Mouse (Mus musculus) right cerebral cortex, postnatal 36 days (tissue): ENCODE results near the gene Grm4.

Source experiments
- DNase-seq, 2 experiments: peaks; one replicate each; pipeline ENCODE4 v3.0.0; 2022; ENCODE audit warnings: low spot score in 2 of 2, mixed read lengths in 1 of 2

The Grm4 gene

DNA sequence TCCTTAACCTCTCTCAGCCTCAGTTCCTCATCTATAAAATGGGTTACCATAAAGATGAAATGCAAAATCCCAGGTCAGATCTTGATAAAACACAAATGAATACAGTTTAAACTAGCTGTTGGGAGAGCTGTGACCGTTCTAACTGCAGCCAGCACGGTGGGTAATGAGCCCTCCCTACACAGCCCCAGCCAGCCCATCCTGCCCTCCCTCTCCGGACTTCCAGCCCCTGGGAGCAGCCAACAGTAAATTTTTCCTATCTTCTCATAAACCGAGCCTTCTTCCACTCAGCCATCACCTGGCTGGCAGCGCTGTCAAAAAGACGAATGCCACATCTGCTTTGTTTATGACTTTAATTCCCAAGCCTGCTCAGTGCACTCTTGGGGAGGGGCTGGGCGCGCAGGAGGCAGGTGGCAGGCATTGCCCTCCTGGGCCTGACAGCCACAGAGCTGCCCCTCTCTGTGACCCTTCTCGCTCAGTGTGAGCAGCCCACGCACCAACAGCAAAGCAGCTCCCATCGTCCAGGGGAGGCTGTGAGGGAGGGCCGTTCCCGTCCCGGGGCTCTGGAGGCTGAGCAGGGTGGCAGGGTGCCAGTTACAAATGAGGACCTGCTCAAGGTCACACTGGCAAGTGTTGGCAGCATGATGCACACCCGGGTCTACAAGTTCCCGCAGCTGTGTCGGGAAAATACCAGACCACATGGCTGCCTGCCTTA is 75.7 kb downstream of the Grm4 start:
- DNase-seq, result no peak

- DNase-seq, result no peak
Measured at GRCm38 (mm10) chr17:27442538-27443113, 78.6 kb downstream of the Grm4 start.

DNA sequence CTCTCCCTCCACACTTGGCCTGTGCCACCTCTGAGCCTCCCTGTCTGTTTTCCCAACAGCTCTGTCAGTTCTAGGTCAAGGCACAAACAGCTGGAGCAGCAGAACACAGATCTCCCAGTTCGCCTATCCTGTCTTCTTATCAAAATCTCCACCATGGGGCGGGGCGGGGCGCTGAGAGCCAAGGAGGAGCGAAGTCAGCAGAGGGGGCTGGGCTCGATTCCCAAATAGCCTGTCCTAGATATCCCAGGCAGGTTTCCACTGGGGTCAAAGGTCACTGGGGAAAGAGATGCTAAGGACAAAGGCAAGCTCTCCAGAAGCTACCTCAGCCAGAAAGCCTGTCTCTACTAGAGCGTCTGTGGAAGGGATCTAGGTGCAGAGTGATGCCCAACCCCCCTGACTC is 79.4 kb downstream of the Grm4 start:
- DNase-seq, result no peak

DNA sequence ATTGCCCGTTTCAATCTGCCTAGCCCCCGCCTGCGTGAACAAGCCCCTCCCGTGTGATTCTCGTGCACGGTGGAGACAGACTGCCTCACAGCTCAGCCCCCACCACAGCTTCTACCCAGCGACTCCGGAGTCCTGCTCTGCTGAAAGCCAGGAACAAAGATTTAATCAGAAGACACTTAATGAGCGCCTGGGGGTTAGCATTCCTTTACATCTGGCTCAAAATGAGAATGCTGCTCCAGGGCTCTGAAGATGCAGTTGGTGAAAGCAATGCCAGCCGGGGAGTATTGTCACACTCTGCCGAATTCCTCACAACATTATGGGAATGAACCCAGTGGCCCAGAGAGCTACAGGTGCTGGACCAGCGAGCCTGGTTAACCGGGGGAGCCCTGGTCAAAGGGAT is 85.4 kb downstream of the Grm4 start:
- no peak for DNase-seq

- DNase-seq, result no peak
Measured at GRCm38 (mm10) chr17:27435225-27435624, 86.0 kb downstream of the Grm4 start.

DNA sequence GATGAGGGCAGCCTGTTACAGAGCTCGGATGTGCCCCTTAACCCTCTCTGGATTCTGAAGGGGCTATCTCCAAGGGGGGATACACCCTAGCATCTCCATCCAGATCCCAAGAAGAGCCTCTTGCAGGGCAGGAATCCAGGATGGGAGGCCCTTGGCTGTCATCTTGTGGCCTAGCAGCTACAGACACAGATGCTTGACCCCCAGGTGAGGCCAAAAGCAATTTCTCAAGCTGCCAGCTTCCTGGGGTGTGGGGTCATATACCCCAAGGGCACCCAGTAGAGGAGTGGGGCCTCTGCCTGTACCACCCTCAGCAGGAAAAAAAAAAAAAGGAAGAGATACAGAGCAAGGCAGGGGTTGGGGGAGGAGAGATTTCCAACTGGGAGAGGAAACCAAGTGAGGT is 87.1 kb downstream of the Grm4 start:
- no peak for DNase-seq

GRCm38 (mm10) chr17:27433179-27433680 is 88.0 kb downstream of the Grm4 start:
- DNase-seq, result no peak

DNA sequence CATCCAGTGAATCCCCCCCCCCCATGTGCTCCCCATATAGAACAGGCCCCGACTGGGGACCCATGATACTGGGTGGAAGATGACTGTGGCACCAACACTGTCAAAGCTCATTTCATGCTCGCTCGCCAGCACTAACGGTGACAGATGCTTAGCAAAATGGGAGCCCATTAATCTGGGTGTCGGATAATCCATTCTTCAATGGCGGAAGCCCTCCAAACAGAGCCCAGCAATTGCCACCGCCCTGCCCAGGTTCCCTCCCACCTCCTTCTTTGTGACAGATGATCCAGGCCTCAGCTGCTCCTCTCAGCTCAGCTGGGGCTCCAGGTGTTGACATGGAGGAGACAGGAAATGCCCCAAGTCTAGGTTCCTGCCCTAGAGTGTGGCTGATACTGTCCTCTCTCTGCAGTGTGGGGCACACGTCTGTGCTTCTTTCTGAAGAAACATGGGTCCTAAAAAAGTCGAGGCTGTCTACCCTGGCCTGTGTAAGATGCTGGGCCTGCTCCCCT is 89.0 kb downstream of the Grm4 start:
- DNase-seq, result no peak

- no peak for DNase-seq
Measured at GRCm38 (mm10) chr17:27431049-27431839, 90.0 kb downstream of the Grm4 start.

DNA sequence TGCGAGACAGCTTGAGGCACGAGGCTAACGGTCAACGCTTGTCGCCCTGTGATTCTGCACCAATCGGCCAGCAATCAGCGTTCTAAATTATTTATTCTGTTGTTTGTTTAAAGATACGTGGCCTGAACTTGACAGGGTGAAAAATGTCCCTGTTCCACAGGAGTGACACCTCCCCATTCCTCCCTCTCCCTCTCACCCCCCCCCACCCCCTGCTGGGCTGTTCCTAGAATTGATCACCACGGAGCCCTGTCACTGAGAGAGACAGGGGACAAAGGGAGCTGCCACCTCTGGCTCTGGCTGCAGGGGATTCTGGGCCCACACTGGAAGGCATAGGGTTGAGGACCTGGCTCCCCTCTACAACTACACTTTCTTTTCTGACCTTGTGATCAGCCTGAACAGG is 91.4 kb downstream of the Grm4 start:
- no peak for DNase-seq

- DNase-seq, result no peak
Measured at GRCm38 (mm10) chr17:27425016-27425415, 96.2 kb downstream of the Grm4 start.

DNA sequence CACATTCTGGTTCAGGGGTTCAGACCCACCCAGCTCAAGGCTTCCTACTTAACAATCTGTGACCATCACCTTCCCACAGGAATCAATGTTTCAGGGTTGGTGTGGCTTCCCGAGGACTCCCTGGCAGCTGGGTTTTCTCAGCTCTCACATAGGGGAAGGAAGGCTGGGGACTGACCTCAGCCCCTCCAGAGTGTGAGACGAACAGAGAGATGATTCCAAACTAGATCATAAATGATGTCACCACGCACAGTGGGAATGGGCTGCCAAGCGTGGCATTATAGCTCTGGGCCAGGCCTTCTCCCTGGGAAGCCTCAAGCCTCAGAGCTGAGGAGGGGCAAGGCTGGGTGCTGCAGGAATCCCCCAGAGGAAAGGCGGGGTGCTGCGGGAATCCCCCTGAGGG is 96.8 kb downstream of the Grm4 start:
- DNase-seq, result no peak

DNA sequence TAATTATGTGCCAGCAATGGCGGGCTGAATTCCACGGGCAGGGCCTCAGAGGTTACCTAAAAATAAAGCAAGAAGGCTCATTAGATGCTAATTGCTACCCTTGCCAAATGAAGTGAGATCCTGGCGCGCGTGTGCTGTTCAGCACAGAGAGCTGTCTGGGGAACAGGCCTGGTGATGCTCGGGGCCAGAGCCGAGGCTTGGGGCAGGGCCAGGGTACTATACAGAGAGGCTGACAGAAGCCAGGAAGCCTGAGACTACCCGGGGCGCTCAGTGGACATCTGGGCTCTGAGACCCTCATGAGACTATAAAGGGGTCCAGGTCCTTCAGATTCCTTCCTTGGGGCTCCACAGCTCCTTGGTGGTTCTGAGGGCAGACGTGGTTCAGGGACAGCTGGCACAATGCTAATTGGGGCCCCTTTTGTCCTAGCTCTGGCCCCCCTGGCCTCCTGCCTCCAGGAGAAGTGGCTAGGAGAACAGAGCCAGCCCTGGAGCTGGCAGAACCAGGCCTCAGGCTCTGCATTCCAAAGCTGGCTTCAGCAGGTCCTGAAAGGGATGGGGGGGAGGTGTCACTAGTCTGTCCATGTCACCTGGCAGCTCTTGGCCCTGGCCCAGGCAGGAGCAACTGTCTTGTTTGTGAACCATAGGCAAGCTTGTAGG is 98.3 kb downstream of the Grm4 start:
- peak; percentile 17 to 18 for DNase-seq

GRCm38 (mm10) chr17:27422371-27422725 is 98.9 kb downstream of the Grm4 start:
- no peak for DNase-seq

GRCm38 (mm10) chr17:27421837-27422236 is 99.4 kb downstream of the Grm4 start:
- DNase-seq, result no peak

DNA sequence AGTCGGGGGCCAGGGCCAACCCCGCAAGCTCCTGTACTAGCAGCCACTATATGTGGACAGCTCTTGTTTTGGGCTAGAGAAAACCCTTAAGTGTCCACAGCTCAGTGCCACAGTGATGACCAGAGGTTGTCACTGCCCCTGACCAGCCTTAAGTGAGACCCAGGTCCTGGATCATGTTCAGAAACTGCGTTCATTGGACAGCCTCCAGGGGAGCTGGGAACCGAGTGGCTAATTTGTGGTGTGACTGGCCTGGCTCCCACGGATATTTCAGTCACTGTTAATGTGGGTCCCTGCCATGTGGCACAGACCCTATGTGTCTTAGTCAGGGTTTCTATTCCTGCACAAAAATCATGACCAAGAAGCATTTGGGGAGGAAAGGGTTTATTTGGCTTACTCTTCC is 112.2 kb downstream of the Grm4 start:
- no peak for DNase-seq

DNA sequence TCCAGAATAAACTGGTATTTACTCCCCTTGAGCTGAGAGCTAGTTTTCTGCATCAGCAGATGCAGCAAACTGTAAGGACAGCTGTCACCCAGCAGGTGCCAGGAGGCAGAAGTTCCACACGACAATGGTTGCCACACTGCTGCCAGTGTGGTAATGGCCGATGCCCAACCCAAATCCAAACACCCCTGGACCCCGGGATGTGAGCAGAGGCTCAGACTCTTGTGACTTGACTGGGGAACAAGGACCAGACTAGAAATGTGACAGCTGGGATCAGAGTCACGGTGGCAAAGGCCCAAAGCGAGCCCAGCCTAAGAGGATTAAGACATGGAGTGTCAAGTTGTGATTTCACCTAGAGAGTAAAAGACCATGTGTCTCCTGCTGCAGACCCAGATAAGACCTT is 112.7 kb downstream of the Grm4 start:
- no peak for DNase-seq

- no peak for DNase-seq
Measured at GRCm38 (mm10) chr17:27406956-27407355, 114.2 kb downstream of the Grm4 start.

DNA sequence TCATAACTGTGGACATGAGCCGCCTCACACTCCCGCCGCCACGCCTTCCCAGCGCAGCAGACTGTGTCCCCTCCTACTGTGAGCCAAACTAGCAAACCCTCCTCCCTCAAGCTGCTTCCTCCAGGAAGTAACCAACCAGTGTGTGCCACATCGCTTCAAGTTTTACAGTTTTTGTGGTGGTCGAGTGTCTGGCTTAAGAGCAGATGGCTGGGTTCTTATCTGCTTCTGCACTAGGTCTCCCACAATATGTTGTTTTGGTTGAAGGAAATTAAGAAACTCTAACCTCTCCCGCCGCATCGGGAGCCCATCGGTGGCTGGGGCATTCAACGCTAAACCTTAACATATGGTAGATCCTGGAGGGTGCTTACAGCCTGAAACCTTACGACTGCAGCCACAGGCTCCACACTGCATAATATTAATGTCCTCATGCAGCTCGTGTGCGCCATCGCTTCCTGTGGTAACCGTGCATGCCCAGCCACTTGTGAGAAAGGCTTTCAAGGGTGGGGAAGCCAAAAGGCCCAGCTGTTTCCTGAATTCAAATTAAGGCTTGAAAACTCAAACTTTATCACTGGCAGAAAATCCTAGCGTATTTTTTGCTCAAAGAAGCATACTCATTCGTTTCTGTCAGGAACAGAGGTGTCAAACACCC is 115.7 kb downstream of the Grm4 start:
- no peak for DNase-seq

- DNase-seq, result no peak
Measured at GRCm38 (mm10) chr17:27401200-27401599, 120.0 kb downstream of the Grm4 start.

GRCm38 (mm10) chr17:27393931-27394330 is 127.3 kb downstream of the Grm4 start:
- no peak for DNase-seq

GRCm38 (mm10) chr17:27393432-27393831 is 127.8 kb downstream of the Grm4 start:
- DNase-seq, result no peak
